ENCODE assay signal across 9 mouse cellular contexts in the genomic region with DNA sequence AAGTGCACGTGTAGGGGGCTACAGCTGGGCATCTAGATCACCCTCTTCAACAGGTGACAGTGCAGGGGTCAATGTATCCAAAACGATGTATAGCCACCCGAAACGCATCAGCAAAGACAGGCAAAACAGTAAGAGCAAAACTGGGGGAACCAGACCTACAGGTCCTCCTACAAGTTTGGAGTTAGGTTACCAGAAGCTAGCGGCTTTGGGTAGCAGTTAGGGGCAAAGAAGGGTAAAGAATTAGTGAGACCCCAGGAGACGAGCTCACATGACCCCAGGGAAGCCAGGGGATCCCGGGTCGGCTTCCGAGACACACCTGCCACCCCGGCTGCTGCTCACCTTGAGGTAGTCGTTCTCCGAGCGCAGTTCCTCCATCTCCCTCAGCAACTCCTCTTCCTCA. TPM values are rescaled to one million over a fixed set of nuclear protein-coding genes. Genes with fewer than 3 reads are reported as not detected.
DNase-seq lines count a peak whose midpoint lies in the region; ATAC-seq and TF ChIP-seq lines count a peak whose summit lies in the region.
"Had no signal": no experiment of that assay in that cellular context is flagged by ENCODE, and none has a peak within 500 bp of the region (broad histone marks: within the 10 kb centered on the region; RNA-seq: fewer than 3 reads in every experiment).

No protein-coding gene starts in this region.

- no peaks in the 10 kb centered on the region for H3K36me3 ChIP-seq in lung, postnatal 0 days (ENCODE audit: insufficient read depth, low read length)
- no peaks in the 10 kb centered on the region for H3K36me3 ChIP-seq in limb, embryonic 13.5 days
- no peaks in the 10 kb centered on the region for H3K36me3 ChIP-seq in stomach, embryonic 14.5 days (ENCODE audit: control insufficient read depth, insufficient read depth, low read length)

- ATAC-seq in lung, postnatal 0 days: no peak
- no peak for ATAC-seq in limb, embryonic 13.5 days (ENCODE audit: low FRiP score, low read depth)
- no peak for ATAC-seq in stomach, embryonic 14.5 days (ENCODE audit: insufficient number of reproducible peaks, insufficient read depth, low FRiP score, low read depth)

- H3K4me1 ChIP-seq in lung, postnatal 0 days (ENCODE audit: insufficient read depth, low read depth, low read length): 0 out of 2 replicates have a peak, but pooled peaks cover 8% of the 10 kb centered on the region
- H3K4me1 ChIP-seq in limb, embryonic 13.5 days: peaks cover 36% of the 10 kb centered on the region
- H3K4me1 ChIP-seq in stomach, embryonic 14.5 days (ENCODE audit: control insufficient read depth, insufficient read depth, low read length): peaks cover 24% of the 10 kb centered on the region

- no peak for TF ChIP-seq CTCF in lung, postnatal 0 days (IDR thresholded peaks at IDR 0.05)

- H3K9ac ChIP-seq in lung, postnatal 0 days (replicated peaks; ENCODE audit: low read depth): peak overlapping the region; percentile 68
- H3K9ac ChIP-seq in limb, embryonic 13.5 days: peak overlapping the region; percentile 84
- peak overlapping the region; percentile 40 for H3K9ac ChIP-seq in stomach, embryonic 14.5 days (replicated peaks; ENCODE audit: low read depth, low read length)

- no peak for TF ChIP-seq EP300 in lung, postnatal 0 days (IDR thresholded peaks at IDR 0.05)

- no peaks in the 10 kb centered on the region for H3K9me3 ChIP-seq in lung, postnatal 0 days (ENCODE audit: low read length)
- H3K9me3 ChIP-seq in limb, embryonic 13.5 days: no peaks in the 10 kb centered on the region
- H3K9me3 ChIP-seq in stomach, embryonic 14.5 days (ENCODE audit: control insufficient read depth, low read depth, low read length): no peaks in the 10 kb centered on the region

- peak overlapping the region; percentile 79 for H3K4me3 ChIP-seq in lung, postnatal 0 days (ENCODE audit: low read depth, low read length)
- H3K4me3 ChIP-seq in limb, embryonic 13.5 days: peak overlapping the region; percentile 82
- H3K4me3 ChIP-seq in stomach, embryonic 14.5 days (ENCODE audit: low read depth, low read length): peak overlapping the region; percentile 48

- H3K4me2 ChIP-seq in lung, postnatal 0 days (replicated peaks; ENCODE audit: low read depth, low read length): peak overlapping the region; percentile 97
- H3K4me2 ChIP-seq in limb, embryonic 13.5 days (replicated peaks): peak overlapping the region; percentile 93
- peak overlapping the region; percentile 80 for H3K4me2 ChIP-seq in stomach, embryonic 14.5 days (replicated peaks; ENCODE audit: low read depth, low read length)

- 9% methylated on average over 13 of the region's 13 CpGs for WGBS in lung, postnatal 0 days
- WGBS in limb, embryonic 13.5 days: 2% methylated on average over 13 of the region's 13 CpGs
- 1% methylated on average over 13 of the region's 13 CpGs for WGBS in stomach, embryonic 14.5 days

- no peaks in the 10 kb centered on the region for H3K27me3 ChIP-seq in lung, postnatal 0 days (replicated peaks; ENCODE audit: insufficient read depth, low read length)
- peaks cover 43% of the 10 kb centered on the region for H3K27me3 ChIP-seq in limb, embryonic 13.5 days
- H3K27me3 ChIP-seq in stomach, embryonic 14.5 days (ENCODE audit: control insufficient read depth, insufficient read depth, low read length): no peaks in the 10 kb centered on the region

- peak; percentile 26 for DNase-seq in embryo, embryonic 10.5 days (ENCODE audit: low spot score)
- DNase-seq in embryo, embryonic 11 days: no peak
- no peak for DNase-seq in lung, postnatal 0 days (ENCODE audit: low spot score)
- no peak for DNase-seq in lung, postnatal 36 days
- DNase-seq in embryo, embryonic 10 days (ENCODE audit: low spot score): no peak
- DNase-seq in gastrocnemius, postnatal 14 days: no peak

- intact Hi-C loops in gastrocnemius, postnatal 14 days (cut with DNase I; ENCODE audit: low total_unique reads): loop anchor here (5.0 kb wide), 1 partner anchor 39 kb away; no protein-coding TSS in a partner anchor

- H3K27ac ChIP-seq in lung, postnatal 0 days (ENCODE audit: low read length): no peak overlapping the region; the same call in 1 of the 2 replicates
- no peak overlapping the region for H3K27ac ChIP-seq in limb, embryonic 13.5 days
- no peak overlapping the region for H3K27ac ChIP-seq in stomach, embryonic 14.5 days (ENCODE audit: low read length)

RNA-seq across cellular contexts. Expression of a gene that starts 1.6 kb away (rescaled TPM):
- polyA plus RNA-seq in lung, postnatal 0 days (2015; fragmentation: Nextera tagmentation; extraction: Ambion mirVana): 8.6 and 9.9 TPM in 2 replicates
- 4.5 and 5.6 TPM in 2 replicates for polyA plus RNA-seq in limb, embryonic 13.5 days (2015; fragmentation: Nextera tagmentation; extraction: Ambion mirVana)
- polyA plus RNA-seq in stomach, embryonic 14.5 days (2014; fragmentation: Nextera tagmentation; extraction: Ambion mirVana): 13.2 and 14.7 TPM in 2 replicates
- total RNA-seq in gastrocnemius, postnatal 14 days (2021): 1 to 10 TPM; 7.6 to 9.2 TPM
- total RNA-seq: neutrophil, adult 5-6 weeks had no signal
